Mouse (Mus musculus): ENCODE data around the gene Shisa4.

GRCm38 (mm10) chr1:135324571-135324970 is 50.5 kb downstream of the Shisa4 start, which contains the start of gene Lmod1:
- TF ChIP-seq GATA1 (IDR thresholded peaks at IDR 0.05; ENCODE audit: borderline replicate concordance, low read length) (no peak), FLI1 (IDR thresholded peaks at IDR 0.05; ENCODE audit: low read length) (no peak)

Measured in megakaryocyte, embryonic 14.5 days (primary cell).